Mouse (Mus musculus): ENCODE measurements around the gene Pwwp2b. TPM values are rescaled to one million over a fixed set of nuclear protein-coding genes. Genes with fewer than 3 reads are reported as not detected.
A peak's percentile ranks its signal among the peaks of the same experiment; 100 is the strongest.

Gene Pwwp2b
- polyA plus RNA-seq, 1 experiment from 2014 or later = 6.9 TPM

DNA sequence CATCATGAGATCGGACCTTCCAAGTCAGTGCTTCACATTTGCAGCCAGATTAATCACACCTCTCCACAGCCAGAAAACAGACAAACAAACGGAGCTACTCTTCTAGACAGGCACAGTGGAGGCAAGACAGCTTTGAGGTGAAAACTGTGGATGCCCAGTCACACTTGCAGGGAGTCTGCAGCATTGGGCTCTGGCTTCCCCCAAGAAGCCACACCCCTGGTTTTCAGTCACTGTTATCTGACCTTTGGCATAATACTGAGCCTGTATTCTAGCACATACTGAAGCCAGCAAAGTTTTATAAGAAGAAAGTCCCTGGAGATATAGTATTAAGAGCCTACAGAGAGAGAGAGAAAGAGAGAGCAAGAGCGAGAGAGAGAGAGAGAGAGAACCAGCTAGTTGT is 8.8 kb upstream of the Pwwp2b start:
- no peak overlapping the region for H3K4me3 ChIP-seq (ENCODE audit: control insufficient read depth in 1 of 2, insufficient read depth in 1 of 2, low read depth in 1 of 2, low read length in 2 of 2)
- H3K27ac ChIP-seq (replicated peaks in 1 of 2; ENCODE audit: control insufficient read depth in 1 of 2, insufficient read depth in 1 of 2, low read depth in 2 of 2, low read length in 2 of 2) = no peak overlapping the region
- H3K9me3 ChIP-seq (ENCODE audit: control insufficient read depth, low read length) = no peaks in the 10 kb centered on the region
- H3K27me3 ChIP-seq (ENCODE audit: control insufficient read depth, insufficient read depth, low read length) = no peaks in the 10 kb centered on the region
- H3K4me2 ChIP-seq (ENCODE audit: low read length) = no peak overlapping the region
- 72% methylated on average over 3 of the region's 3 CpGs for WGBS
- no peak overlapping the region for H3K9ac ChIP-seq (ENCODE audit: low read length)
- peaks cover 13% of the 10 kb centered on the region in 2 experiments for H3K4me1 ChIP-seq (ENCODE audit: control insufficient read depth in 2 of 2, insufficient read depth in 2 of 2, low read length in 2 of 2)
- no peaks in the 10 kb centered on the region for H3K36me3 ChIP-seq (ENCODE audit: control insufficient read depth, insufficient read depth, low read length)
- ATAC-seq (ENCODE audit: insufficient number of reproducible peaks, insufficient read depth, low FRiP score, low read depth) = no peak

DNA sequence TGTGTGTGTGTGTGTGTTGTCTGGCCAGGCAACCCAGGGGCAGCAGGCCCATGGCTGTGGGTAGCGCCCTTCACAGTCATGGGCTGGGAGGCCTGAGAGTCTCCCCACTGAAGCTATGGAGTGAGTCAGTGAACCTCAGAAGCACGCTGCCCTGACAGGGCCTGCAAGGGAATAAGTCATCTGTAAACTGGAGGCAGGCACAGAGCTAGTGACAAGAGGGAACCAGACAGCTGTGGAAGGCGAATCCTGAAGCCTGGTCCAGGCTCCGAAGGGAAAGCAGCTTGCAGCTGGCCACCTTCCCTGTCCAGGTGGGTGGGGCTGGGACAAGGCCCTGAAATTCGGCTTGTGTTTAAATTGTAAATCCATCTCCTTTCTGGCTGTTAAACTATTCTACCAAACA is 2.2 kb upstream of the Pwwp2b start:
- ATAC-seq (ENCODE audit: insufficient number of reproducible peaks, insufficient read depth, low FRiP score, low read depth) = no peak
- Histone ChIP-seq H3K27ac (replicated peaks in 1 of 2; ENCODE audit: control insufficient read depth in 1 of 2, insufficient read depth in 1 of 2, low read depth in 2 of 2, low read length in 2 of 2) (no peak overlapping the region), H3K9ac (ENCODE audit: low read length) (0 out of 2 replicates have a peak overlapping the region, but pooled peaks have one; percentile 14), H3K4me3 (ENCODE audit: control insufficient read depth in 1 of 2, insufficient read depth in 1 of 2, low read depth in 1 of 2, low read length in 2 of 2) (no peak overlapping the region), H3K27me3 (ENCODE audit: control insufficient read depth, insufficient read depth, low read length) (no peaks in the 10 kb centered on the region), H3K4me2 (ENCODE audit: low read length) (no peak overlapping the region), H3K9me3 (ENCODE audit: control insufficient read depth, low read length) (no peaks in the 10 kb centered on the region), H3K36me3 (ENCODE audit: control insufficient read depth, insufficient read depth, low read length) (no peaks in the 10 kb centered on the region), H3K4me1 (ENCODE audit: control insufficient read depth in 2 of 2, insufficient read depth in 2 of 2, low read length in 2 of 2) (peaks cover 37 to 45% of the 10 kb centered on the region in 2 experiments)
- 80% methylated on average over 5 of the region's 5 CpGs for WGBS

GRCm38 (mm10) chr7:139246931-139247880 is 1.1 kb upstream of the Pwwp2b start:
- peaks cover 48 to 57% of the 10 kb centered on the region in 2 experiments for H3K4me1 ChIP-seq (ENCODE audit: control insufficient read depth in 2 of 2, insufficient read depth in 2 of 2, low read length in 2 of 2)
- H3K27me3 ChIP-seq (ENCODE audit: control insufficient read depth, insufficient read depth, low read length) = no peaks in the 10 kb centered on the region
- H3K36me3 ChIP-seq (ENCODE audit: control insufficient read depth, insufficient read depth, low read length) = no peaks in the 10 kb centered on the region
- H3K9me3 ChIP-seq (ENCODE audit: control insufficient read depth, low read length) = no peaks in the 10 kb centered on the region
- ATAC-seq (ENCODE audit: insufficient number of reproducible peaks, insufficient read depth, low FRiP score, low read depth) = peak; percentile 44; the same call in 1 of the 2 replicates
- H3K4me3 ChIP-seq (ENCODE audit: control insufficient read depth in 1 of 2, insufficient read depth in 1 of 2, low read depth in 1 of 2, low read length in 2 of 2) = peak overlapping the region; percentile 80 to 81
- H3K9ac ChIP-seq (ENCODE audit: low read length) = peak overlapping the region; percentile 95
- H3K27ac ChIP-seq (replicated peaks in 1 of 2; ENCODE audit: control insufficient read depth in 1 of 2, insufficient read depth in 1 of 2, low read depth in 2 of 2, low read length in 2 of 2) = peak overlapping the region; percentile 74 to 79
- WGBS = 8% methylated on average over 38 of the region's 38 CpGs
- H3K4me2 ChIP-seq (ENCODE audit: low read length) = peak overlapping the region; percentile 90

DNA sequence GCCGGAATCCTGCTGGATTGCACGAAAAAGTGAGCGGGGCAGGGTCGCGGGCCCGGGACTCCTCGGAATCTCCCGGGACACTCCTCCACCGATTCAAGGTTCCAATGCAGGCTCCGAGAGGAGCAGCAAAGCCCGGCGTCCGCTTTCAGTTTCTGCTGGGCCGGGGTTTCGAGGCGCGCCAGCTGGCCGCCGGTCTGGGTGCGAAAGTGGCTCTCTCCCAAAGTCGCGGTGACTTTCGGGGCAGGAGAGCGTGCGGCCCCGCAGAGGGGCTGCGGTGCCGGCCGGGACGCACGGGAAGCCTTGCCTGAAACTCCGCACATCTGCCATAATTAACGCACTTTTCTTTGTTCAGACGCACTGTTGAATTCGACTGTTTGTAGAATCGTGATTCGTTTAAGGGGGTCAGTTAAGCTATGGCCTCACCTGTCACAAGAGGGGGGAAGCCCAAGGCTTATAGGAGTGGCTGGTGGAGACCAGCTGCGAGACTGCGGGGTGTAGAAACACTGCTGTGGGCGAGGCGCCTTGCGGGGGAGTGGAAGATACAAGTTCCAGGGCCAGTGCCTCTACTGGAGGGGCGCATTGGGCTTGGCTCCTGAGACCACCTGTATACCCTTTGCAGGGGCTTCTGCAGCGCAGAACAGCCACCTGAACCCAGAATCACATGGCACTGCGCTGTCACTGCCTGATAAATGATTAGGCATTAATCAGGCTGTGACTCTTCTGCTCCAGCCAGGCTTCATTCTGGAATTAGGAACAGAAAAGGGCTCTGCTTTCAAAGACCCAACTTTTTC is 528 bp downstream of the Pwwp2b start:
- no peak for ATAC-seq (ENCODE audit: insufficient number of reproducible peaks, insufficient read depth, low FRiP score, low read depth)
- WGBS = 2% methylated on average over 45 of the region's 45 CpGs
- Histone ChIP-seq H3K4me2 (ENCODE audit: low read length) (peak overlapping the region; percentile 90), H3K27ac (replicated peaks in 1 of 2; ENCODE audit: control insufficient read depth in 1 of 2, insufficient read depth in 1 of 2, low read depth in 2 of 2, low read length in 2 of 2) (peak overlapping the region; percentile 48 to 79; a peak in 3 of 4 replicates), H3K4me1 (ENCODE audit: control insufficient read depth in 2 of 2, insufficient read depth in 2 of 2, low read length in 2 of 2) (peaks cover 63 to 72% of the 10 kb centered on the region in 2 experiments), H3K36me3 (ENCODE audit: control insufficient read depth, insufficient read depth, low read length) (no peaks in the 10 kb centered on the region), H3K4me3 (ENCODE audit: control insufficient read depth in 1 of 2, insufficient read depth in 1 of 2, low read depth in 1 of 2, low read length in 2 of 2) (peak overlapping the region; percentile 80 to 81), H3K9me3 (ENCODE audit: control insufficient read depth, low read length) (no peaks in the 10 kb centered on the region), H3K27me3 (ENCODE audit: control insufficient read depth, insufficient read depth, low read length) (no peaks in the 10 kb centered on the region), H3K9ac (ENCODE audit: low read length) (peak overlapping the region; percentile 95)

- peaks cover 63 to 72% of the 10 kb centered on the region in 2 experiments for H3K4me1 ChIP-seq (ENCODE audit: control insufficient read depth in 2 of 2, insufficient read depth in 2 of 2, low read length in 2 of 2)
- peak overlapping the region; percentile 95 for H3K9ac ChIP-seq (ENCODE audit: low read length)
- no peak overlapping the region for H3K27ac ChIP-seq (replicated peaks in 1 of 2; ENCODE audit: control insufficient read depth in 1 of 2, insufficient read depth in 1 of 2, low read depth in 2 of 2, low read length in 2 of 2)
- H3K36me3 ChIP-seq (ENCODE audit: control insufficient read depth, insufficient read depth, low read length) = peaks cover 4% of the 10 kb centered on the region
- H3K4me2 ChIP-seq (ENCODE audit: low read length) = peak overlapping the region; percentile 90
- 35% methylated on average over 7 of the region's 7 CpGs for WGBS
- no peaks in the 10 kb centered on the region for H3K27me3 ChIP-seq (ENCODE audit: control insufficient read depth, insufficient read depth, low read length)
- no peaks in the 10 kb centered on the region for H3K9me3 ChIP-seq (ENCODE audit: control insufficient read depth, low read length)
- ATAC-seq (ENCODE audit: insufficient number of reproducible peaks, insufficient read depth, low FRiP score, low read depth) = no peak
- H3K4me3 ChIP-seq (ENCODE audit: control insufficient read depth in 1 of 2, insufficient read depth in 1 of 2, low read depth in 1 of 2, low read length in 2 of 2) = peak overlapping the region; percentile 80 to 81
Observed at GRCm38 (mm10) chr7:139249406-139250210, 1.3 kb downstream of the Pwwp2b start.

GRCm38 (mm10) chr7:139251881-139252301 is 3.6 kb downstream of the Pwwp2b start:
- Histone ChIP-seq H3K27ac (replicated peaks in 1 of 2; ENCODE audit: control insufficient read depth in 1 of 2, insufficient read depth in 1 of 2, low read depth in 2 of 2, low read length in 2 of 2) (peak overlapping the region; percentile 51 to 67), H3K4me2 (ENCODE audit: low read length) (0 out of 2 replicates have a peak overlapping the region, but pooled peaks have one; percentile 17), H3K4me3 (ENCODE audit: control insufficient read depth in 1 of 2, insufficient read depth in 1 of 2, low read depth in 1 of 2, low read length in 2 of 2) (no peak overlapping the region), H3K9ac (ENCODE audit: low read length) (peak overlapping the region; percentile 47; the same call in 1 of the 2 replicates), H3K36me3 (ENCODE audit: control insufficient read depth, insufficient read depth, low read length) (peaks cover 26% of the 10 kb centered on the region), H3K9me3 (ENCODE audit: control insufficient read depth, low read length) (no peaks in the 10 kb centered on the region), H3K4me1 (ENCODE audit: control insufficient read depth in 2 of 2, insufficient read depth in 2 of 2, low read length in 2 of 2) (peaks cover 53 to 59% of the 10 kb centered on the region in 2 experiments), H3K27me3 (ENCODE audit: control insufficient read depth, insufficient read depth, low read length) (no peaks in the 10 kb centered on the region)
- no peak for ATAC-seq (ENCODE audit: insufficient number of reproducible peaks, insufficient read depth, low FRiP score, low read depth)
- WGBS = 28% methylated on average over 5 of the region's 5 CpGs
